Mouse (Mus musculus) C2C12 (cell line): ENCODE measurements around the gene Cnnm2.

Experiments used
- CEBPB ChIP-seq: IDR thresholded peaks from one replicate; pipeline ENCODE4 v1.6.1; 2011; ENCODE audit warnings: low read depth, mild to moderate bottlenecking, control low read depth, moderate library complexity
- CTCF ChIP-seq: IDR thresholded peaks from one replicate; pipeline ENCODE4 v1.5.1; 2011; ENCODE audit not compliant: control insufficient read depth, insufficient read depth, insufficient read length
- FOSL1 ChIP-seq: IDR thresholded peaks from one replicate; pipeline ENCODE4 v1.8.0; 2011; ENCODE audit warnings: mild to moderate bottlenecking, low read length; ENCODE audit not compliant: poor library complexity, insufficient read depth, severe bottlenecking
- MAX ChIP-seq: IDR thresholded peaks from one replicate; pipeline ENCODE4 v1.6.1; 2011; ENCODE audit warnings: mild to moderate bottlenecking, control low read depth
- MYOD1 ChIP-seq: IDR thresholded peaks from one replicate; pipeline ENCODE4 v1.6.1; 2011; ENCODE audit warnings: low read depth; ENCODE audit not compliant: control insufficient read depth, insufficient read length
- MYOG ChIP-seq: IDR thresholded peaks from one replicate; pipeline ENCODE4 v1.6.1; 2011; ENCODE audit not compliant: control insufficient read depth, insufficient read length; ENCODE audit errors: extremely low read depth
- USF1 ChIP-seq: IDR thresholded peaks from one replicate; pipeline ENCODE4 v1.6.1; 2011; ENCODE audit warnings: low read depth, mild to moderate bottlenecking, control low read depth, moderate library complexity

GRCm38 (mm10) chr19:46737106-46737505 lies 24.3 kb upstream of the Cnnm2 start:
- TF ChIP-seq CTCF (no peak), CEBPB (no peak), MYOG (no peak), USF1 (no peak), MAX (no peak), FOSL1 (no peak), MYOD1 (no peak)
